Mouse (Mus musculus) fat pad, adult 2 months (tissue): ENCODE results near the gene Tbc1d2.
"Not testable (repeated sequence)": the region's sequence is repeated elsewhere in the genome, so short reads cannot be mapped to it uniquely, and the experiment has no call there.

Experiments used
- DNase-seq: peaks from one replicate; pipeline ENCODE4 v3.0.0-alpha.2; 2011; ENCODE audit warnings: low read depth, low spot score; ENCODE audit errors: extremely low read depth

The Tbc1d2 gene

GRCm38 (mm10) chr4:46602704-46603103 lies 47.3 kb downstream of the Tbc1d2 start:
- no peak for DNase-seq

DNA sequence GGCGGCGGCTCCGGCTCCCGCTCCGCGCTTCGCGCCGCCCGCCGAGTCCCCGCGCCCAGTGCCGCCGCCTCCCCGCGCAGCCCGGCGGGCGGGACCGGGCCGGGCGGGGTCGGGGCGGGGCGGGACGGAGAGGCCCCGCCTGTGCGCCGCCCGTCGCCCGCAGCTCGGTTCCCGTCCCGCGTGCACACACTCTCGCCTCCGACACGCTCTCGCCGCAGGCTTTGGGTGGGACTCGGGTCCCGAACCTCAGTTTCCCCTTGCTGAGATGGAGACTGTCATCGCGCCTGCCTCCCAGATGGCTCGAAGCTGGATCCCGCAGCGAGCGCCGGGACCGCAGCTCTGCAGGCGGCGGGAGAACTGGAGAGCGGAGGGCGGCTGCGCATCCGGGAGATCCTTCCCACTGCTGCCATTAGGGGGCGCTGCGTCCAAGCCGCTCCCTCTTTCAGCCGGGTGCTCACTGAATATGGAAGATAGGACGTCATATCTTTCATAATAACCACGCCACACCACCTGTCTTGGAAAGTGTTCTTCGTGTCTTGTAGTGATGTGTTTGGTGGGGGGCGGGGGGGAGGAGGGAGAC lies 48.1 kb downstream of the Tbc1d2 start, which contains the start of gene Coro2a:
Gene Coro2a, minus strand, starts transcription at position 359 of the 580 bp plus-strand sequence.
- DNase-seq: no peak

DNA sequence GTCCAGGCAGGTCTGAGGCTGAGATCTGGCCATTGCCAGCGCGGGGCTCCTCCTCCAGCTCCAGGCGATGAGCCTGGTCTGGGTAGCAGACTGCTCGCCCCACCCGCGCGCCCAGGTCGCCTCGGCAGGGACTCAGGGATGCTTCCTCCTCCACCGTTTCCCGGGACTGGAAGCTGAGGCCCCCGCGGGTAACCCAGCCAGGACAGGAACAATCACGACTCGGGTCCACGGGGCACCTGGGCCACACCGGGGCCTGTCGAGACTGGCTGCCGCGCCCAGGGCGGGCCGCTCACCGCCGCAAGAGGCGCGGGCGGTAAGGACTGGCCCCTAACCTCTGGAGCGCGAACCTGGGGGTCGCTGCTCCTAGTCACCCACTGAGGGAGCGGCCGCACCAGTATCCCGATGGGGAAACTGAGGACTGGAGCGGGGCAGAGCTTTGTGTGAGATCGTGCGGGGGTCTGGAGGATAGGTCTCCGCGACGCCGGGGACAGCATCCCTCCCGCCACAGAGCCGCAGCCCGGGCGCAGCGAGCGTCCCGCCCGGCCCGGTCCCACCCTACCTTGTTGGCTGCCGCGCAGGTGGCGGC lies 48.7 kb downstream of the Tbc1d2 start:
- no peak for DNase-seq

GRCm38 (mm10) chr4:46600473-46601257 lies 49.3 kb downstream of the Tbc1d2 start:
- no peak for DNase-seq

DNA sequence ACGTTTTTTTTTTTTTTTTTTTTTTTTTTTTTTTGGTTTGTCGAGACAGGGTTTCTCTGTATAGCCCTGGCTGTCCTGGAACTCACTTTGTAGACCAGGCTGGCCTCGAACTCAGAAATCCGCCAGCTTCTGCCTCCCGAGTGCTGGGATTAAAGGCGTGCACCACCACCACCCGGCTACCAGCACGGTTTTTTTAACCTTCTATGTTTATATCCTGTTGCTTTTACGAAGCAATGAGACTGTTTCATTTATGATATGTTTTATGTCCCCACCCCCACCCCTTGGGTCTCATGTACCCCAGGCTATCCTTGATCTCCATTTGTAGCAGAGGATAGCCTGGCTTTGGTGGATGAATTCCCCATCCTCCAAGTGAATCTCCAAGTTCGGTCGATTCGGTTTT lies 50.4 kb downstream of the Tbc1d2 start:
- not testable (repeated sequence) for DNase-seq

GRCm38 (mm10) chr4:46598981-46599380 lies 51.0 kb downstream of the Tbc1d2 start:
- DNase-seq: no peak

- no peak for DNase-seq
These were observed 51.9 kb downstream of the Tbc1d2 start for GRCm38 (mm10) chr4:46598111-46598510.

DNA sequence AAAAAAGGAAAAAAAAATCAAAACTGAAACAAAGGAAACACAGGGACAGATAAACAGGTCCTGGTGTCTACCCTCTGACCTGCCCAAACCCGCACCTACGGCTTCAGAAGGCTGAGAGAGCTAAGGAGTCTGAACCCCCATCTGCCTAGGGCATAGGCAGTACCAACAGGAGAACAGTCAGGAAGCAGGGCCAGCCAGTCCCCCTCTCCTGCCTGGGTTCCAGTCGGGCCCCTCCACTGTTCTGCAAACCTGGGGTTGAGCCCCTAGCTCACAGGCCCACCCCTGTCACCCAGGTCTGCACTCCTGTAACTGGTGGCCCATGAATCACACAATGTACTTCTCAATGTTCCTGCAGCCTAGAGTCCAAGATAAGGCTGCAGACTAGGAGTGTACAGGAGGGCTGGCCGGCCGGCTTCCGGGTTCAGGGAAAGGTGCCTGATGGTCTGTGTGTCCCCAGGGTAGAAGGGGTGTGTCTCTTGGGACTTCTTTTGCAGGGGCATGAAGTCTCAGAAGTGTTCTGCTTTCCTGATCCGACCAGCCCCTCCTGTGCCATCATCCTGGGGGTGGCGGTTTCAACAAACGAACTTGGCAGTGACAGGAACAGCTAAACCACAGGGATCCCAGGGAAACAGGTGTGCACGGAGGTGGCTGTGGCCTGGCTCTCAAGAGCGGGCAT lies 52.6 kb downstream of the Tbc1d2 start:
- no peak for DNase-seq

GRCm38 (mm10) chr4:46596398-46596797 lies 53.6 kb downstream of the Tbc1d2 start:
- no peak for DNase-seq

DNA sequence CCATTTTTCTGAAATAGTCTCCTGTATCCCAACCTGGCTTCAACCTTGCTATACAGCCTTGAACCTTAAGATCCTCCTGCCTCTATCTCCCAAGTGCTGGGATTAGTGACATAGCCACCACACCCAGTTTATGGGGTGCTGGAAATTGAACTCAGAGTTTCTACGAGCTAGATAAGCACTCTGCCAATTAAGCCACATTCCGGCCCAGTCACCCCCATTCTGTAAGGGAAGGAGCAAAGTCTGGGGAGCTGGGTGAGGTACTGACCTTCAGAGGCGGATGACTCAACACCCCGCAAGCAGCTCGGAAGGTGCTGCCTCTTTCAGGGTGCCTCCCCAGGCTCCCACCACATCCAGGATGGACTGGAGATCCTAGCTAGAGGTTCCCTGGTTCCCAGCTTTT lies 55.9 kb downstream of the Tbc1d2 start:
- no peak for DNase-seq

DNA sequence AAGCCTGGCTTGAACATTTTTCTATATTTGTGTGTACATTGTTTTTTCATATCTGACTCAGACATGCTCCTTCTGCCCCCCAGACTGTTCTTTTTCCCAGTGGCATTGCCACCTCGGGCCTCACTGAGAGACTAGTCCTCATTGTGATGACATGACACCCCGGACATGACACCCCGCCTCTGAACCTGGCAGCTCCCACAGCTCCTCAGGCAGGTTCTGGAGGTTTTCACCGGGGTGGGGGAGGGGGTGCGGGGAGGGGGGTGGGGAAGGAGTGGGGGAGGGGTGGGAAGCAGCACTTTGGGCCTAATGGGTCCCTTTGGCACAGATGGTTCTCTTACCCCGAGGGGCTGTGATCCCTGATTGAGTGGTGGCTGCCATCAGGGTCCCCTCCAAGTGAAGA lies 56.5 kb downstream of the Tbc1d2 start:
- no peak for DNase-seq

DNA sequence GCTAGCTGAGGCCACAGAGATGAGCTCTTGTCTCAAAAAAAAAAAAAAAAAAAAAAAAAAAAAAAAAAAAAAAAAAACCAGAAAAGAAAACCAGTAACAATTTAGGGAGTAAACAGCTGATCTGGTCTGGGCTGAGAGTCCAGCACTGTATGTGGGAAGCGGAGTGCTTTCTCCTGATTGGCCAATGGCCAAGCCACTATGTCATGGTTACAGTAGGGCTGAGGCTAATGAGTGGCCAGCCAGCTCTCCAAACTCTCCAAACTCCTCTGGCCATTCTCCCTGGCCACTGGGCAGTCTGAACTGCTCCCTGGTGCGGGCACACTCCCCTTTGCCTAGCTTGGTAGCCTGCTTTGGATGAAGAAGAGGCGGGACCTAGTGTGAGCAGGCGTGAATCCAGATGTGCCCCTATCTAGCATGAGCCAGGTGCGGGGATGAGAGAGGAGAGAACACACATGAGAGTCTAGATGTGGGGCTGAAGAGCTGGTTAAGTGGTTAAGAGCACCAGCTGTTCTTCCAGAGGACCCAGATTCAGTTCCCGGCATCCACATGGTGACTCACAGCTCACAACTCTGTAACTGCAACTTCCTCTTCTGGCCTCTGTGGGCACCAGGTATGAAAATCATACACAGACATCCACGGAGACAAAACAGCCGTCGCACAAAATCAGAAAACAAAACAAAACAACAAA lies 58.0 kb downstream of the Tbc1d2 start:
- DNase-seq: no peak

DNA sequence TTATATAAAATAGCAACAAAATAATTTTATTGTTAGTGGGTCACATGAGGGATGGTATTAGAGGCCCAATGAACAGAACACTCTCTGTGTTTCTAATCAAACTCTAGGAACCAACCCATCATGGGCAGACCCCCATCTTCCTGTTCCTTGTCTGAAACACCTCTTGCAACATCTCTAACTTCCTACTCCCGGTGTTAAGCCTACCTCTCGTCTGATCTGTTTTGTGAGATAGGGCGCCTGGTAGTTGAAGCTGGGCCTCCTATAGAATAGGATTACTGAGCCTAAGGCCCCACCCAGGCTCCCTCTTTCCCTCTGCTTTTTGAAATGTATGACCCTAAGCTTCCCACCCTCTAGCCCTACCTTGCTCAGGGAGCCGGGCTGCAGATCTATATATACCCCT lies 59.2 kb downstream of the Tbc1d2 start:
- no peak for DNase-seq

DNA sequence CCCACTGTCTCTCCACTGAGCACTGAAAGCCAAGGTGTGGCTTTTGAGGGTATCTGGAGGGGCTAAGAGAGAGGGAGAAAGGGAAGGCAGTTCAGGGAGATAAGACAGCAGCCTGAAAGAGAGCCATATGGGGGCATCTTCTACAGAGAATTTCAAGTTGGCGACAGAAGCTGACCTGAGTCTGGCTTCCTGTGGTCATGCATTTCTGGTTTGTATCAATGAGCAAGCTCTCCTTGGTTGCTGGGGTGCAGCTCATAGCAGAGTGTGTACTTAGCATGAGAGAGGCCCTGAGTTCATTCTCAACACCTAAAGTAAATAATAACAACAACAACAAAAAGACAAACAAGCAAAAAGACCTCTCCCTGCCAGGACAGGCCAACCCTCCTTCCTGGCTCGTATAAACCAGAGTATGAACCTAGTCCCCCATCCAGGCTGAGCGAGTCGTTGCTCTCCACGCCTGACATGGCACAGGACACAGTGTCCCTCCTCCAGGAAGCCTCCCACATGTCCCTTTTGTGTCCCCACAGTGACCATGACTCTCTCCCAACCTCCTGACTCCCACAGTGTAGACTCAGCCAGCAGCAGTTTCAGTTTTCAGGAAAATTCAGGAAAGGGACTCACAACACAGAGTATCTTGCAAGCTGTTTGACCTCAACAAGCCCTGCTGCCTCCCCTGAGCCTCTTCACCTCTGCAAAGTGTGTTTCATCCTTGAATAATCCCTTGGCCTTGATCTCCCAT lies 59.9 kb downstream of the Tbc1d2 start:
- no peak for DNase-seq

GRCm38 (mm10) chr4:46589151-46589550 lies 60.9 kb downstream of the Tbc1d2 start:
- no peak for DNase-seq

DNA sequence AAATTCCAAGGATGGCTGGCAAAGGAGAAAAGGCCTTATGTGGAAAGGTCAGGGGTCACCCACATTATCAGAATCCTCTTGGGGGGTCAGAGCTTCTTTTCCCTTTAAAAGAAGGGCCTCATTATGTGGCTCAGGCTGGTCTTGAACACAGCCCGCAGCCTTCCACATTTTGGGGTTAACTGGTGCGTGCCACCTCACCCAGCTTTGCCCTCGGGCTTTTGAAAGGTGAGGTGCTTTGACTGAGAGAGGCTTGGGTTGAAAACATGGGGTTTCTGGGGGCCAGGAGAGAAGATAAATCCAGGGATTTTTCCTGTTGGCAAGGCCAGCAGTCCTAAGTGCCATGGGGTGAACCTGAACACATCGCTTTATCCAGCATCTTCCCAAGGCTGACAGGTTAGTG lies 63.5 kb downstream of the Tbc1d2 start:
- no peak for DNase-seq

DNA sequence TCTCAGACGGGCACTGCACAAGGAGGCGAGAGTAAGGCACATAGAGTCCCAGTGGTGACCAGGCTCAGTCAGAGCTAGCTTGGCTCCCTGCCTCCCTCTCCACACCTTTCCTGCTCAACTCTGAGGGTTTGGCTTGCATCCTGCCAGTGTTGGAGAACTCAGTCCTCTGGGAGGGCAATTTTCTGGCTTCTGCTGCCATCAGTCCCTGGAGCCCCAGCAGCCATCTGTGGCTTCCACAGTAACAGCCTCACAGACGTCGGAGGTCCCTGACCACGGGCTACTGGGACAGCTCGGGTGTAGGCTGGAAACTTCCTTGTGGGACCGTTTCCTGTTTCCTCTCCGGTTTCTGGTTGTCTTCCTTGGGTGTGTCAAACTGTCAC lies 64.2 kb downstream of the Tbc1d2 start:
- DNase-seq: no peak

GRCm38 (mm10) chr4:46585041-46585810 lies 64.8 kb downstream of the Tbc1d2 start:
- DNase-seq: no peak

DNA sequence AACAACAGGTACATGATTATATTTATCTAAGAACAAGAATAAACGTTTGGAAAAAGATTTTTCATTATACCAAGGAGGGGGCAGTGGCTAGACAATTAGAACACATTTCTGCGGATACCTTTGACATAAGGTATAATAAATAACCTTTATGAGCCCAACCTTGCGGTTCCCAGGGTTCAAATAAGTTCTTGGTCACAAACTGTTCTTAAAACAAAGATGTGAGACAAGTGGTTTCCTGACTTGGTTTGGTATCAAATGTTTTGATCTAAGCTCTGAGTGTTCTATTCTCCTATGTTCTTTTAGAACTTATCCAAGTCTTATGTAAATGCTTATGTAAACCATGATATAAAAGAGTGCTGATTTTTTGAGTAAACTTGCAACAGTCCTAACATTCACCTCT lies 65.5 kb downstream of the Tbc1d2 start:
- not testable (repeated sequence) for DNase-seq

- not testable (repeated sequence) for DNase-seq
These were observed 65.9 kb downstream of the Tbc1d2 start for GRCm38 (mm10) chr4:46584084-46584483.
